Mouse (Mus musculus) telencephalon, adult 2 months (tissue): ENCODE measurements around the gene Ankfy1.
A peak's percentile ranks its signal among the peaks of the same experiment; 100 is the strongest.
"Not testable (repeated sequence)": the region's sequence is repeated elsewhere in the genome, so short reads cannot be mapped to it uniquely, and the experiment has no call there.

Experiments
- DNase-seq: peaks from one replicate; pipeline ENCODE4 v3.0.0-alpha.2; 2011; ENCODE audit warnings: low read depth, low spot score

The Ankfy1 gene

GRCm38 (mm10) chr11:72689551-72690510 is at the start of gene Ankfy1:
Gene Ankfy1, plus strand, starts transcription at chr11:72690006.
- peak; percentile 86 for DNase-seq

DNA sequence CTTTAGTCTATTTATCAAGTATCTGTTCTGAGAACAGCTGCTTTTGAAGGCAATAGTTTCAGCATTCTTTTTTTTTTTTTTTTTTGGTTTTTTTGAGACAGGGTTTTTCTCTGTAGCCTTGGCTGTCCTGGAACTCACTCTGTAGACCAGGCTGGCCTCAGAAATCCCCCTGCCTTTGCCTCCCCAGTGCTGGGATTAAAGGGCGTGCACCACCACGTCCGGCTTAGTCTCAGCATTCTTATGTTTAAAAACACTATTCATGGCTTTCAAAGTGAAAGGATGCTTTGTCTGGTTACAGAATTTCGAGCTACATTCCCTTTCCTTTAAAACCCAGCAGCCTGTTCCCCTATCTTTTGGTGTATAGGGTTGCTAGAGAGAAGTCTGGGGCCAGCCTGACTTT is 47.1 kb upstream of the Ankfy1 start:
- DNase-seq, result no peak

DNA sequence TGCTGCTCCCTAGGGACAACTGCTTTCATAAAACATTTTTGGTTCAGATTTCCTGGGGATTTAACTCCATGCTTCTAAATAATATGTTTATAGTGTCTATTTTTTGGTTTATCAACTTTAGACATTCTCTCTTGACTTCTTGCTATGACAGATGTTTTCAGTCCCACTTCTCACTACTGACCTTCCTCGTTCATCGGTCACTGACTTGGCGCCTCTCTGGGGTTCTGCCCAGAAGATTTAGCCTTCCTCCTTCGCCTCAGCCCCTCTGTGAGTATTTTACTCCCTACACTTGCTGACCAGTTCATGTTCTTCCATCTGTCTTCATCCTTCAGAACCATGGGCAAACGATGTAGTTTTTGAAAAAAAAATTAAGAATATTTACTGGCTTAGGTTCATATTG is 44.4 kb upstream of the Ankfy1 start:
- no peak for DNase-seq

GRCm38 (mm10) chr11:72650347-72650746 is 39.5 kb upstream of the Ankfy1 start:
- DNase-seq, result no peak

DNA sequence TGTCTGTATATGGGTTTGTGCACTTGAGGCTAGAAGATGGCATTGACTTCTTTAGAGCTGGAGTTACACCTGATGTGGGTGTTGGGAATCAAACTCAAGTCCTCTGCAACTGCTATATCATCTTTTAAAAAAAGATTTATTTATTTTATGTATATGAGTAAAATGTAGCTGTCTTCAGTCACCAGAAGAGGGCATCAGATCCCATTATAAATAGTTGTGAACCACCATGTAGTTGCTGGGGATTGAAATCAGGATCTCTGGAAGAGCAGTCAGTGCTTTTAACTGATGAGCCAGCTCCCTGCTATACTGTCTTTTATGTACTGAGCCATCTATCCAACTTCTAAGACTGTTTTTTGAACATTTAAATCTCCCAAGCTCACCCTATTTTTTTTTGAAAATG is 29.9 kb upstream of the Ankfy1 start:
- DNase-seq, result no peak

DNA sequence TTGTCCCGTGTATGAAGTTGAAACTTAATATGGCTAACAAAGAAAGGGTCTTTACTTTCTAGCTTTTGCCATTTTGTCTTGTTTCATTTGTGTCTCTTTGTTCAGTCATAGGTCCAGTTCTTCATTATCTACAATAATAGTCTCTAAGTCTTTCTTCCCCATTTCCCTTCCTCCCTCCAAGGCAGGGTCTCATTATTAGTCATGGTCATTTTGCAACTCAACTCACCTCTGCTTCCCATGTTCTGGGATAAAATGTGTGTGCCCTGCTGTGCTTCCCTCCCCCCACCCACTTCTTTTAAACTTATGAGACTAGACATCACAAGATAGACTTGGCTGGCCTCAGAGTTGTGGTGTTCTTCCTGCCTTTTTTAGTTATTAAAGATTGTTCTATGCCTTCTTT is 29.4 kb upstream of the Ankfy1 start:
- DNase-seq, result no peak

GRCm38 (mm10) chr11:72664641-72665040 is 25.2 kb upstream of the Ankfy1 start:
- no peak for DNase-seq

- DNase-seq, result no peak
These were observed 19.2 kb upstream of the Ankfy1 start for GRCm38 (mm10) chr11:72670634-72671033.

DNA sequence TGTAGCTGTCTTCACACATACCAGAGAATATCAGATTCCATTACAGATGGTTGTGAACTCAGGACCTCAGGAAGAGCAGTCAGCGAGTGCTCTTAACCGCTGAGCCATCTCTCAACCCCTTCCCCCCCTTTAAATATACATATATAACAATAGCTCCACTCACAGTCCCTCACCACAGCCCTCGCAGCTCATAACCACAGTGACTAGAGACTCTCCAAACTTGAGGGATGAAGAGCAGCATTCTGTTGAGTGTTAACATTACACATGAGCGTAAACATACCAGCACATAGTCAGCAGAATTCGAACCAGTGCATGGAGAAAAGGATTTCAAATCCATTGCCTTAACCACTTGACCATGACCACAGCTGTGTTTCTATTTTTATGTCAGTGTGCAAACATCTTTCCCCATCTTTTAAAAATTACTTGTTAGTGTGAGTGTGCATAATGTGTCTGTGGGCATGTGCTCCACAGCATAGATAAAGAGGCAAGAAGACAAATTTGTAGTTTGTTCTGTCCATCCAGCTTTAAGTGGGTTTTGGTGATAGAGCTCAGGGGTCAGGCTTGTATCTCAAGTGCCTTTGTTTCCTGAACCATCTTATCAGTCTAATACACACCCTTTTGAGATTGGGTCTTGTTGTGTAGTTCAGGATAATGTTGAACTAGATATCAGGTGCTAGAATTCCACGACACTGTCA is 18.4 kb upstream of the Ankfy1 start:
- no peak for DNase-seq

DNA sequence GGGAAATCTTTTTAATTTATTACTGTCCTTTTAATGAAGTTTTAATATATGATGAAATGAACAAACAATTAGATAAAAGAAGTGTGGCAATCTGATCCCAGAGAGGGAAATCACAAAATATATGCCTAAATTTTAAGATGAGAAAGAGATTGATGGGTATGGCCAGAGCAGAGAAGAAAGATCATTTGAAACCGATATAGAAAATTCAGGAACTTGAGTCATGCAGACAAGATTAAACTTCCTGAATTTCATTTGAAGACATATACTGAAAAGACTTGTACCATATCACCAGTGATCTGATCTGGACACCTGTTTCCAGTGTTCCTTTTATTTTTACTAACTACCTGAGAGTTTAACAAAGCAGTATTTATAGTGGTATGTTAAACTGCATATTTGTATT is 17.4 kb upstream of the Ankfy1 start:
- no peak for DNase-seq

DNA sequence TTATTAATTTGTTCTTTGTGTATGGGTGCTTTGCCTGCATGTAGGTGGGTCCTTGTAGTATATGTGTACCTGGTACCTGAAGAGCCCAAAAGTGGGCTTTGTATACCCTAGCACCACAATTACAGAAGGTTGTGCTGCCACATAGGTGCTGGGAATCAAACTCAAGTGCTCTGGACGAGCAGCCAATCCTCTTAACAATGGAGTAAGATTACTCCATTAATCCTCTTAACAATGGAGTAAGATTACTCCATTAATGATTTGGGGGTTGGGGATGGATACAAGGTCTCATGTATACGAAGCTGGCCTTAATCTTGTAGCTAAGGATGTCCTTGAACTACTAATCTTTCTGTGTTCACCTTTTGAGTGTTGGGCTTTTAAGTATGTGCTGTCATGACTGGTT is 14.5 kb upstream of the Ankfy1 start:
- no peak for DNase-seq

GRCm38 (mm10) chr11:72680726-72681125 is 9.1 kb upstream of the Ankfy1 start:
- no peak for DNase-seq

GRCm38 (mm10) chr11:72683402-72683801 is 6.4 kb upstream of the Ankfy1 start:
- DNase-seq, result no peak

GRCm38 (mm10) chr11:72686697-72687096 is 3.1 kb upstream of the Ankfy1 start:
- DNase-seq, result no peak

DNA sequence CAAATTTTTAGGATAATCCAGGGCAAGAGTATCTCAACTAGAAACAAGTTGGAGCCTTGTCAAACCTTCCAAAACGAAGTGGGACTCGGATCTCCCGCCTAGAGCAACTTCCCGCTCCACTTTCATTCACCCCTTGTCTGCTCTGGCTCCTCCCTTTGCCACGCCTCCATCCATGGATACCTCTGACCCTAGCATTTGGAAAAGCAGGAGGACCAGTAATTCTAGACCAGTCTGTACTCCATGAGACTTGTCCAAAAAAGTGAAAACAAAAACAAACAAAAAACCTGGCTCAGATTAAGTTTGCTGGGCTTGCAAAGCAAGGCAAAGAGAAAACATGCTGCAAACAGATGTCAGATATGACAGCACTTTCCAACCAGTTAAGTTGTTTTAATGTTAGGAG is 1.6 kb upstream of the Ankfy1 start:
- no peak for DNase-seq

DNA sequence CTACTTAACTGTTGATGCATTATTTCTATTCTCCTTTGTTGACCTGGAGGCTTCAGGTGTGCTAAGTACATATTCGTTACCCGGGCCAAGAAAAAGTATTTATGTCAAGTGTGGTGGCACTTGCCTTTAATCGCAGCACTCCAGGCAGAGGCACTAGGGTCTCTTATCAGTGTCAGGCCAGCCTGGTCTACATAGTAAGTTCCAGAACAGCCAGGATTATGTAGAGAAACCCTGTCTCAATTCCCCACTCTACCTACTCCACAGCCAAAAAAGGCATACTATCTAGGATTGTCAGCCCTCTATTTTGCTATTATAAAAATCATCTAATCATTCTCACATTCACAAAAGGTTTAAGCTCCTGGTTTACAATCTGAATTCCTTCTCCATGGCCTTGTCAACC is 691 bp upstream of the Ankfy1 start:
- DNase-seq, result no peak

GRCm38 (mm10) chr11:72692353-72692752 is 2.5 kb downstream of the Ankfy1 start:
- no peak for DNase-seq

GRCm38 (mm10) chr11:72695025-72695424 is 5.2 kb downstream of the Ankfy1 start:
- DNase-seq, result no peak

GRCm38 (mm10) chr11:72696368-72696971 is 6.7 kb downstream of the Ankfy1 start:
- no peak for DNase-seq

GRCm38 (mm10) chr11:72697323-72697722 is 7.5 kb downstream of the Ankfy1 start:
- no peak for DNase-seq

GRCm38 (mm10) chr11:72705111-72705510 is 15.3 kb downstream of the Ankfy1 start:
- not testable (repeated sequence) for DNase-seq

- DNase-seq, result peak; percentile 57
These were observed 22.9 kb downstream of the Ankfy1 start for GRCm38 (mm10) chr11:72712721-72713120.
